Mouse (Mus musculus): Measurements from ENCODE around the gene Prok2. TPM values are rescaled to one million over a fixed set of nuclear protein-coding genes. Genes with fewer than 3 reads are reported as not detected.

Prok2 gene
- polyA plus RNA-seq (2015; fragmentation: Nextera tagmentation; extraction: Ambion mirVana): 4.5 and 6.2 TPM in 2 replicates

DNA sequence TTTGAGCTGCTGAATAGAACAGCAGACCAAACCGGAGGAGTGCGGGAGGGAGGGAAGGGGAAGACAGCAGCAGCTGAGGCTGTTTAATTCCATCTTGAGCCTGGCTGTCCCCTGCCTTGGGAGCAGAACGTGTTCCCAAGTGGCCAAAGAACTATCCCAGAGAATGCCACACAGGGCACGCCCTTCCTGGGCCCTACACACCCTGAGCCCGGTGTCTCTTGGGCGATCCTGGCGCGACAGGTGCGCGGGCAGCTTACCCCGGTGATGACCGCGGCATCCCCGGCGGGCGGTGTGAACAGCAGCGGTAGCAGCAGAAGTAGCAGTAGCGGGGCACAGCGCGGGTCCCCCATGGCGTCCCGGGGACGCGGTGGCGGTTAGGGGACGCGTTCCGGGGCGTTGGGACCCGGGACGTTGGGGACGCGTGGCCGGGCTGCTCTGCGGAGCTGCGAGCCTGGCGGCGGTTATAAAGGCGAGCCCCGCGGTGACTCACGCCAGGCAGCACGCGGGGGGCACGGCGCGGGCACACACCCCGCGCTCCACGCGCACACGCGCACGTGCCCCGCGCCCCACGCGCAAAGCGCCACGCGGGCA lies at the start of gene Prok2:
Prok2 (minus strand) TSS at position 422 of the 591 bp plus-strand sequence.

GRCm38 (mm10) chr6:99692206-99692915 lies 33.8 kb downstream of the Prok2 start, which contains the start of gene Gpr27:
Gene Gpr27, plus strand, starts transcription at chr6:99692679.

GRCm38 (mm10) chr6:99666318-99667171 lies 59.6 kb downstream of the Prok2 start, which contains the start of the genes Eif4e3 and Gm20696:
Gene Eif4e3, minus strand, starts transcription at chr6:99666771.
Gene Gm20696, minus strand, starts transcription at chr6:99666797.

Other genes starting within 250 kb of the Prok2 start
- gene Foxp1, start 203.7 kb downstream of the Prok2 start, polyA plus RNA-seq (2015; fragmentation: Nextera tagmentation; extraction: Ambion mirVana): 31.5 and 38.6 TPM in 2 replicates
- gene Eif4e3, start 59.6 kb downstream of the Prok2 start, polyA plus RNA-seq (2015; fragmentation: Nextera tagmentation; extraction: Ambion mirVana): 6.6 and 10.1 TPM in 2 replicates
- 2.8 and 3.6 TPM in 2 replicates for gene Gm20696, start 59.6 kb downstream of the Prok2 start, polyA plus RNA-seq (2015; fragmentation: Nextera tagmentation; extraction: Ambion mirVana)
- gene Gpr27, start 33.7 kb downstream of the Prok2 start, polyA plus RNA-seq (2015; fragmentation: Nextera tagmentation; extraction: Ambion mirVana): 1.2 and 2.0 TPM in 2 replicates